Mouse (Mus musculus): ENCODE data around the gene BC005624.
A peak's percentile ranks its signal among the peaks of the same experiment; 100 is the strongest.

BC005624 gene

GRCm38 (mm10) chr2:30981790-30982513 lies at the start of gene BC005624, which contains the start of gene Usp20:
TSS of gene BC005624 (minus strand) at chr2:30982201.
TSS of gene Usp20 (plus strand) at chr2:30982279.
- peak; percentile 99 for DNase-seq (ENCODE audit: low spot score)

- no peak for DNase-seq (ENCODE audit: low spot score)
Measured at GRCm38 (mm10) chr2:31026642-31027041, 44.6 kb upstream of the BC005624 start.

DNA sequence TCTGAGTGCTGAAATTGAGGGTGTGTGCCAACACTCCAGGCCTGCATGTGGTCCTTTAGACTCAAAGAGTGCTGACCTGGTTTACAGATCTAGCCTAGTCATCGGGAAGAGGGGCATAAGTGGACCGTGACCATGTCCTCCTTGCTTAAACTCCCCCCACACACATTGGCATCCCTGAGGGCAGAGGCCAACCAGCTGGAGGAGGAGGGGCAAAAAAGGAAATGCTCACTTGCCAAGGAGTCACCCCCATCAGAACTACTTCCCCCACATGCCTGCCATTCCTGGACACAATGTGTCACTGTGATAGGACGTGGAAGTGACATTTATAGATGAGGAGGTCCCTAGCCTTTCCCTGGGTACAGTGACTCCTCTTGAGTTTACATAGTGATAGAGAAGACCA lies 43.5 kb upstream of the BC005624 start:
- DNase-seq (ENCODE audit: low spot score) = no peak

DNA sequence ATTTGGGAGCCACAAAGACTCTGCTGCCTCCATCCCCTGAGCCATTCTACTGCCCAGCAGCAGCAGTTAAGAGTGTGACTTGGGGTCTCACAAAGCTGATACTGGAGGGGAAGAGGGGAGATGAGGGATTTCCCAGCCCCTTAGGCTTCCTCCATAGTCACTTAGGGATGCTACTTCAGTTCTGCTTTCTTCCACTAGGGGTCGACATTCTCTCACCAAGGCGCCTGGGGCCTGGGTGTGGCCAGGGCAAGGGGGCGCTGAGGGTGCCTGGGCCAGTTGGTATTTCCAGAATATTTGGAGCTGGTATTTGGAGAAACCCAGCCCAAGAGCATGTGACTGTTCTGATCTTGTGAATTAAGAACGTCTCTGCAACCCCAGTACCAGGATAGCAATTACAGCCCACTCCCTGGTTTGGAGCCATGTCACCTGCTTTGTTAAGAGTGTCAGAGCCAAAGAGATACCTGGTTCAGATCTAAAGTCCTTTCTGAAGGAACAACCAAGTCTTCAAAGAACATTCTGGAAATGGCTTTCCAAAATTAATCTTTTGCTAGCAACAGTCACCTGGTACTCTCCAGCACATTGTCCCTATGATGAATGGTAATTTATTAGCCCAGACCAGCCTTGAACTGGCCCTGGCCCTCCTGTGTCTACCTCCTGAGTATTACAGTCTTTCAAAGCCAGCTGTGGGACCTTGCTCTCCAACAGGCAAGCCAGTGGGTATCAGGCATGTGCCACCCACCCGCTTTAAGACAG lies 42.8 kb upstream of the BC005624 start:
- DNase-seq (ENCODE audit: low spot score) = peak; percentile 44

DNA sequence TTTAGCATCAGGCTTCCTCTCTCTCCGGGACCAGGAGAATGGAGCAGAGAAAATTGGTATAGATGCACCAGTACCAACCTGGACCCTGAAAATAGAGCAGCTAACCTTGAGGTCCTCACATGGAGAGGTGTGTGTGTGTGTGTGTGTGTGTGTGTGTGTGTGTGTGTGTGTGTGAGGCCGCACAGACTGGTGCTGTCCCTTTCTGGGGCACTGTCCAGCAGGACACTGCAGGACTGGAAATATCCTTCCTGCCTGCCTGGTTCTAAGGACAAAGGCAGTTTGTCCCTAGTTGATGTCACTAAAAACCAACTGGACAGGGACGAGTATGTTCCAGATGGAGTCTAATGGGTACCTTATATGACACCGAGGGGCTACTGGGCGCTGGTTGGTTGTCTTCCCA lies 41.9 kb upstream of the BC005624 start:
- DNase-seq (ENCODE audit: low spot score) = no peak

DNA sequence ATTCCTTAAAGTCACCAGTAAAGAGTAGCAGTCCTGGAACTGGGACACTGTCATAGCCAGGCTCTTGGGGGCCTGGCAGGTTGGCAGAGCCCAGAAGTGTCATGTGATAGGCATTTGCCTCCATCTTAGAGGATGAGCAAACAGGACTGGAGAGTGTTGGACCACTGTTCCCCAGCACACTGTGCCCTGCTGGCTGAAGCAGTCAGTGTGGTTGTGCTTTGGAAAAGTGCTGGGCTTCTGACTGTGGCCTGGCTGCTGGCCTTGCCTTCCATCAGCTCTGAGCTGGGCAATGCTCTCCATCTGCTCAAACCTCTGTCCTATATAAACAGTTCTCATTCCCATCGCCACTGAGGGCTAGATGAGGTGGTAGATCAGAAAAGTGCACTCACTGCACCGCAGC lies 38.2 kb upstream of the BC005624 start:
- DNase-seq (ENCODE audit: low spot score) = no peak

DNA sequence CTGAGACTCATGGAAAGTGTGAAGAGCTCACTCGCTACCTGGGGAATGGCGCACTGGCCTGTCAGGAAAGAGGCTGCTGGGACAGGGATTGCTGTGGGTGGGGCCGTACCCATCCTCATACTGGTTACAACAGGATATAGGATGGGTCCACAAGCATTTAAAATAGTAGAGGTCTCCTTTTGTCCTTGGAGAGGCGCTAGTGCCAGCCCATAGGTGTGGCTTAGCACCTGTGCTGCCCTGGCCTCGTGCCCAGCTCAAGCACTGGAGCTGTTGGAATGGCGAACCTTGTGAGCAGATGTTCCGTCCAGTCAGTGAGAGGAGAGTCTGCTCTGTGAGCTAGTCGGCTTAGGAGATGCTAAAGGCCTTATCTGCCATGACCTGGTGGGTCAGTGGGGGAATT lies 37.0 kb upstream of the BC005624 start:
- DNase-seq (ENCODE audit: low spot score) = no peak

- DNase-seq (ENCODE audit: low spot score) = no peak
Measured at GRCm38 (mm10) chr2:31018519-31018918, 36.5 kb upstream of the BC005624 start.

- no peak for DNase-seq (ENCODE audit: low spot score)
Measured at GRCm38 (mm10) chr2:31017625-31018317, 35.8 kb upstream of the BC005624 start.

GRCm38 (mm10) chr2:31013371-31014120 lies 31.5 kb upstream of the BC005624 start:
- no peak for DNase-seq (ENCODE audit: low spot score)

DNA sequence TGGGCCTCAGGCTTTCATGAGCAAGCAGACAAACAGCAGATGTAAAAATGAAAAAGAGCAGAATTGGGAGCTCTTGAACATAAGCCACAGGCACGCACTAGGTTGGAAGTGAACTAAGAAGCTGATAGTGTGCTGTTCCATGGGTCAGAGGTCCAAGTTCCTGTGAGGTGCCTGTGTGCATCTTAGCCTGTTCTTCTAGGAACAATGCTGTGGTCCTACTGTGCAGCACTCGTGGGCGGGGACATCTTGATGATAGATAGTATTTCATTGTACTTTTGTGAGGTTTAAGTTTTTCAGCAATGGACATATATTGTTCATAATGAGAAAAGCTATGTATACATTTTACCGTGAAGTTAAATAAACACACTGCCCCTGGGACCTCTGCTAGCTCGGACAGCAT lies 25.2 kb upstream of the BC005624 start:
- DNase-seq (ENCODE audit: low spot score) = no peak

DNA sequence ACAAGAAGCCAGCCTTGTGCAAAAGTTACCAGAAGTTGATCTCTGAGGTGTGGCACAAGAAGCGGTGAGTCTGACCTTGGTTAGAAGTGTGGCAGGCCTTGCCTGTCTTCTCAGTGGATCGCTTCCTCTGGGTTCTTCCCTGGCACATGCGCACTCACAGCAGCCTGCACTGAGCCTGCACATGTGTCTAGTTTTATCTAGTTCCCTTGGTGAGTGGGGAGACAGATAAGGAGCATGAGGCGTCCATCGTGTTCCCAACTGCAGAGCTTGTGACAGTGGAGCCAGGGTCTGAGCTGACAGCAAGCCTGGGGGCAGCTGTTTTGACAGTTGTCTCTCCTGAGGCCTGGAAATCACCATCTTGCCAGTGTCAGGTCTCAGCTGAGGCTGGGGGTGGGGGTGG lies 24.4 kb upstream of the BC005624 start:
- DNase-seq (ENCODE audit: low spot score) = no peak

DNA sequence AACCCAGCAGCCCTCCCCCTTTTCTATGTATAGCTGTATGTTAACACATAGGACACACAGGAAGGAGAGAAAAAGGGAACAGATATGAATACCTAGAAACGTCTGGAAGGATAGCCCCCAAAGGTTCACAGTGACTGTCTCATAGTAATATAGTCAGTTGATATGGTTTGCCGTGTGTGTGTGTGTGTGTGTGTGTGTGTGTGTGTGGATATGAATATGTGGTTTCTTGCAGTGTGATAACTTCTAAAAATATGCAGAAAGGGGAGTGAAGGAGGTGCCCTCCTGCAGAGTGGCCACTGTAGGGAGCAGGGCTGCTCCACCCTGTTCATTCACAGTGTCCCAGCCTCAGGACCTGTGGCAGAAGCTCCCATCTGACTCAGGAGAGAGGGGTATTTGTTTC lies 23.5 kb upstream of the BC005624 start:
- no peak for DNase-seq (ENCODE audit: low spot score)

DNA sequence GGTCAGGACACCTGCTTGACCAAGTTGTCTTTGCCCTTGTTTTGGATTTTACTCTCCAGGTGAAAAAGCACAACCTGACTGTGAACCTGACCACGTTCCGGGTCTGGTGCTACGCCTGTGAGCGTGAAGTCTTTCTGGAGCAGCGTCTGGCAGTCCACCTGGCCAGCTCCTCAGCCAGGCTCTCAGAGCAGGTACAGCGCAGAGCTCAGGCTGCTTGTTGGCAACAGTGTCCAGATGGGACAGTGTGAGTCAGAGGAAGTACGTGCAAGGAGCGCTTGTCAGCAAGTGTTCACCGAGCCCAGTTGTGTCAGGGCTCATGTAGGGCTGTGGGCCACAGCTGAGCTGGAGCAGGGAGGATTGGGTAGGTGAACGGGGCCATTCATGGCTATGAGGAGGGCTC lies 20.9 kb upstream of the BC005624 start:
- no peak for DNase-seq (ENCODE audit: low spot score)

GRCm38 (mm10) chr2:30998443-30999260 lies 16.7 kb upstream of the BC005624 start:
- DNase-seq (ENCODE audit: low spot score) = no peak

GRCm38 (mm10) chr2:30995432-30995996 lies 13.5 kb upstream of the BC005624 start:
- DNase-seq (ENCODE audit: low spot score) = no peak

- DNase-seq (ENCODE audit: low spot score) = no peak
Measured at GRCm38 (mm10) chr2:30994853-30995252, 12.9 kb upstream of the BC005624 start.

GRCm38 (mm10) chr2:30990221-30990620 lies 8.2 kb upstream of the BC005624 start:
- DNase-seq (ENCODE audit: low spot score) = no peak

DNA sequence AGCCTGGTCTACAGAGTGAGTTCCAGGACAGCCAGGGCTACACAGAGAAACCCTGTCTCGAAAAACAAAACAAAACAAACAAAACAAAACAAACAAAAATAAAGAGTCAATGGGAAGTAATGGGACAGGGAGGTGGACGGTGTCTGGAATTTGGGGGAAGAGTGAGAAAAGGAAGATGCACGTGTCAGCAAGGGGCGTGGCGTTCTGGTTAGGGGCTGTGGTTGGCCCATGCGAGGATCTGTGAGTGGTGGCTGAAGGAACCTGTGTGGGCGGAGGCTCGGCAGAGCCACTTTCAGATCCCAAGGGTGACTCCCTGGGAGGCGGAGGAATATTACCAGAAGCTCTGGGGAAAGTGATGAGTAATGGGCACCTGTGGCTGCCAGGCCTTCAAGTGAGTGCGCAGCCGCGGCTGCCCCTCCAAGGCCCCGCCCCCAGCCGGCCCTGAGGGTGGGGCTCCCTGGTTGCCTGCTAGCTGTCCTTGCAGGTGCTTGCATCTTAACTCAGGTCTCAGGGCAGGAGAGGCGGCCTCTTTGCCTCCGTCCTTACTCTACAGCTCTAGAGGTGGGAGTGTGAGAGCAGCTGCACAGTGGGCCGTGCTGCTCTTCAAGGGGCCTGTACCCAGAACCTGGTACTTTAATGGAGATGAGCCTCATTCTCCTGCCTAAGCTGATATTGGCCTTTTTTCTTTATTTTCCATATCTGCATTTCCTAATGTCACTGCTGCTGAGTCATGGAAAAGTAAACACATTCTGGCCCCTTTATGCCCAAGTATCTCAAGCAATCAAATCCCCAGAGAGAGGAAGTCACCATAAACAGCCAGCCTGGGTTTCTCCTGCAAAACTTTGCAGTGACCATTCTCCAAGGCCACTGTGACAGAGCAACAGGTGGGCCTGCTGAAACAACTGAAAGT lies 3.4 kb upstream of the BC005624 start:
- DNase-seq (ENCODE audit: low spot score) = no peak

DNA sequence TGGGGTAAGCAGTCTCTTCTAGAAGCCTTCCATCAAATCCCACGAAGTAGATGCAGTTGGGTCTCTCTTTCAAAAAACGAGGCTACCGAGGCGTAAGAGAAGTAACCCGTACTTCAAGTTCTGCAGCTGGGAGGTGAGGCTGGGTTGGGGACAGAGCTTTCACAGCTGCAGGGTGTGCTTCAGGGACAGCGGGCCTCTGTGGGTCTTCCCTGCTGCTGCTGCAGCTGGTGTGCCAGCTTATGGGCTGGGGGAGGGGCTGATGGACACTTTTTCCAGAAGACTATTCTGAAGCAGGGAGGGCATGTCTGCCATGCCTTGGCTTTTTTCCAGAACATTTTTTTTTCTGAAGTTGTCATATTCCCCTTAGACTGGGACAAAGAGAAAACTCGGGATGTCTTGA lies 1.0 kb upstream of the BC005624 start:
- DNase-seq (ENCODE audit: low spot score) = no peak

Data from layer of hippocampus, adult 9-10 months (tissue).